Mouse (Mus musculus) CD8-positive naive resting alpha-beta T cell, adult 57 days (primary cell): ENCODE data around the gene Rbm12. TPM values are rescaled to one million over a fixed set of nuclear protein-coding genes. Genes with fewer than 3 reads are reported as not detected.

ENCODE experiments used
- total RNA-seq: library from RNA; stranded (reverse); gene quantifications from one replicate; pipeline ENCODE4 v1.2.4, GENCODE M21; 2023

The Rbm12 gene
- 26.5 TPM for total RNA-seq

DNA sequence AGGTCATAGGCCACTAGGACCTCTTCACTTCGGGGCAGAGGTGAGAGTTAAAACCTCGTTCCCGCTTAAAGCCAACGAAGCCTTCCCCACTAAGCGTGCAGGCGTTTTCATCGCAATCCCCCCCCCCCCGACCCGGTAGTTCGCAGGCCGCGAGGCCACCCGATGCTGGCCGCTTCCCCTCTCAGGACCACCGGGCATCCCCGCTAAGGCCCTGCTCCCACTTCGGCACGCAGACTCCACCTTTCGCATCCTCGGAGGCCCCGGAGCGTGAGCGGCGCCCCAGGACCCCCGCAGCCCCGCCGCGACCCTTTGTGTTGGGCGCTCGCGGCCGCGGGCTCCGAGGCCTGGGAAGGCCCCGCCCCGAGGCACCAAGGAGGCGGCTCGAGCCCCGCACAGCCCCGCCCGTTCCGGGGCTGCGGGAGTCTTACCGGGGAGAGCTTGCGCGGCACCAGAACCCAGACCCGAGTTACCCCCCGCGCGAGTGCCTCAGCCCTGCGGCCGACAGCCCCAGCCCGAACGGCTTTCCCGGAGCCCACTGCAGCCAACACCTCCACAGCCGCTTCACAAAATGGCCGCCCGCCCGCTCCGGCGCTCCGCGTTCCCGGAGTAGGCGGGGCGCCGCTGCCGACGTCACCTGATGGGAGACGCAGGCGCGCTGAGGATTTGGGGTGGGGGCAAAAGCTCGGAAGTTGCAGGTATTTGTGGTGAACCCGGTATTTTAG, at the start of gene Rbm12, which contains the start of gene Cpne1:
Gene Rbm12, minus strand, starts transcription at position 621 of the 722 bp plus-strand sequence.
Gene Cpne1, minus strand, starts transcription at position 608 of the 722 bp plus-strand sequence.

GRCm38 (mm10) chr2:156143953-156144724, 32.4 kb upstream of the Rbm12 start, which contains the start of the genes Romo1 and Nfs1:
Gene Romo1, plus strand, starts transcription at chr2:156144039.
Gene Nfs1, minus strand, starts transcription at chr2:156144186.

DNA sequence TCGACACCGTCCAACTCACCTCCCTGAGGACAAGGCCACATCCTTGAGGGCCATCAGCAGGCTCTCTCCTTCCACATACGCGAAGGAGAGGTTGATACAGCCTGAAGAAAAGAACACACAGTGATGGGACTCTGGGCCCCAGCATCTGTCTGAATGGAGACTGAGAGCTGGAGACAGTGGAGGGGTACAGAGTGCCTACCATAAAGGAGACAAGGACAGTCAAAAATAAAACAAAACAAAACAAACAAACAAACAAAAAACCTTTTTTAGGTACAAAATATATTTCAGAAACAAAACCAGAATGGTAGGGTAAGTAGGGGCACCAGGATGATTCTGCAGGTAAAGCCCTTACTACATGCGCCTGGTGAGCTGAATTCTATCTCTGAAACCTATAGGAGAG, 15.2 kb upstream of the Rbm12 start, which contains the start of gene Gm28036:
Gene Gm28036, minus strand, starts transcription at position 101 of the 400 bp plus-strand sequence.

DNA sequence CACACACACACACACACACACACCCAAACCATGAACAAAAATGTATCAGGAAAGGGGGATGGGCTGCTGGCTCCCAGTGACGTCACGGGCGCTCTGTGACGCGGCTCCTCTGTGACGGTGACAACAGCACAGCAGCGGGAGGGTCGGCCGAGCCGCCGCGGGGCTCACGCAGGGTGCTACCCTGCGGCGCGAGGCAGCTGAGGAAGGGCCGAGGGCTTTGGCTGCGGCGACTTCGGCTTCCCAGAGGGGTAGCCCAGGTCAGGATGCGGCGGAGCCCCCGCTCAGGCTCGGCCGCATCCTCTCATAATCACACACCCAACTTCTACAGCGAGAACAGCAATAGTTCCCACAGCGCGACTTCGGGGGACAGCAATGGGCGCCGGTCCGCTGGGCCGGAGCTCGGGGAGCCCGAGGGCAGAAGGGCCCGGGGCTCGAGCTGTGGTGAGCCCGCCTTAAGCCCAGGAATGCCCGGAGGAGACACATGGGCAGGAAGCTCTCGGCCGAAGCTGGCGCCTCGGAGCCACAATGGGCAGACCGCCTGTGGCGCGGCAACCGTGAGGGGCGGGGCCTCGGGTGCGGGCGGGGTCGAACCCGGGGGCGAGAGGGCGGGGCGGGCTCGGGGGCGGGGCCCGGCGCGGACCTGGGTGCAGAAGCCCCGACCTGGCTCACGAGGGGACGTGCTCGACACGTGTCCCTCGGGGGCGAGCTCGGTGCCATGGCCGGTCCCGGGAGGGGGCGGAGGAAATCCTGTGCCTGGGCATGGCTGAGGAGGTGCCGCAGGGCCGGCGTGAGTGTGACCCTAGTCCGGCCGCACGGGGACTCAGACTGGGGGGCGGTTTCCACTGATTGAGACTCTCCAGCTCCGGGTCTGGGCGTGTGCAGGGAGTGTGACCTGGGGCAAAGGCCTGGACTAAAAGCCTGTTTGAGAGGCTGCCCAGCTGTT, 46.4 kb downstream of the Rbm12 start, which contains the start of gene Spag4:
Gene Spag4, plus strand, starts transcription at position 77 of the 943 bp plus-strand sequence.

GRCm38 (mm10) chr2:156052816-156053215, 59.0 kb downstream of the Rbm12 start, which contains the start of gene Fer1l4:
Gene Fer1l4, minus strand, starts transcription at chr2:156052947.

Other genes with a start within 250 kb of the Rbm12 start
- gene Uqcc1, start 181.7 kb downstream of the Rbm12 start, total RNA-seq = 40.3 TPM
- gene Gm15557, start 171.2 kb downstream of the Rbm12 start, total RNA-seq = not detected
- gene Gdf5, start 166.6 kb downstream of the Rbm12 start, total RNA-seq = not detected
- 62.5 TPM for gene Cep250, start 155.5 kb downstream of the Rbm12 start, total RNA-seq
- gene 6430550D23Rik, start 104.0 kb downstream of the Rbm12 start, total RNA-seq = 2.8 TPM
- 59.8 TPM for gene Ergic3, start 103.9 kb downstream of the Rbm12 start, total RNA-seq
- gene Fer1l4, start 59.0 kb downstream of the Rbm12 start, total RNA-seq = not detected
- 4.1 TPM for gene Spag4, start 46.8 kb downstream of the Rbm12 start, total RNA-seq
- 67.0 TPM for gene Cpne1, start within 50 bp of the Rbm12 start, total RNA-seq
- gene Gm28036, start 15.1 kb upstream of the Rbm12 start, total RNA-seq = 24.3 TPM
- gene Romo1, start 32.1 kb upstream of the Rbm12 start, total RNA-seq = 51.0 TPM
- gene Nfs1, start 32.2 kb upstream of the Rbm12 start, total RNA-seq = 24.9 TPM
- 1,869 TPM for gene Rbm39, start 68.3 kb upstream of the Rbm12 start, total RNA-seq
- 76.0 TPM for gene Phf20, start 84.5 kb upstream of the Rbm12 start, total RNA-seq
- 2.1 TPM for gene Cnbd2, start 200.3 kb upstream of the Rbm12 start, total RNA-seq
- 81.3 TPM for gene Scand1, start 200.7 kb upstream of the Rbm12 start, total RNA-seq